Mouse (Mus musculus) stomach, embryonic 14.5 days (tissue): ENCODE results near the gene Them5. TPM values are rescaled to one million over a fixed set of nuclear protein-coding genes. Genes with fewer than 3 reads are reported as not detected.
A peak's percentile ranks its signal among the peaks of the same experiment; 100 is the strongest.

Experiments used
- ATAC-seq: fragments of 200-750 bp; cut with Nextera tagmentation; 2 replicates; pipeline ENCODE4 v1.8.0; 2017; ENCODE audit warnings: low read depth, moderate TSS enrichment; ENCODE audit not compliant: insufficient number of reproducible peaks, insufficient read depth, low FRiP score
- H3K27ac ChIP-seq: fragments of 300-500 bp; sonication (generic); 2 replicates; pipeline ENCODE4 v1.5.1; 2014; ENCODE audit warnings: mild to moderate bottlenecking, low read length, moderate library complexity, mixed read lengths
- H3K27me3 ChIP-seq: fragments of 300-500 bp; sonication (generic); 2 replicates; pipeline ENCODE4 v1.6.1; 2014; ENCODE audit warnings: low read length, control low read depth, mixed read lengths; ENCODE audit not compliant: control insufficient read depth, insufficient read depth
- H3K36me3 ChIP-seq: fragments of 300-500 bp; sonication (generic); 2 replicates; pipeline ENCODE4 v1.6.1; 2014; ENCODE audit warnings: mild to moderate bottlenecking, control low read depth, low read length, moderate library complexity, mixed read lengths; ENCODE audit not compliant: control insufficient read depth, insufficient read depth
- H3K4me1 ChIP-seq: fragments of 300-500 bp; sonication (generic); 2 replicates; pipeline ENCODE4 v1.6.1; 2014; ENCODE audit warnings: low read length, control low read depth, mixed read lengths; ENCODE audit not compliant: control insufficient read depth, insufficient read depth
- H3K4me2 ChIP-seq: fragments of 300-500 bp; sonication (generic); replicated peaks from 2 replicates; pipeline ENCODE4 v1.6.1; 2014; ENCODE audit warnings: low read depth, low read length, control low read depth
- H3K4me3 ChIP-seq: fragments of 300-500 bp; sonication (generic); 2 replicates; pipeline ENCODE4 v1.5.1; 2014; ENCODE audit warnings: low read depth, low read length, control low read depth
- H3K9ac ChIP-seq: fragments of 300-500 bp; sonication (generic); replicated peaks from 2 replicates; pipeline ENCODE4 v1.6.1; 2014; ENCODE audit warnings: low read depth, mild to moderate bottlenecking, control low read depth, low read length, moderate library complexity, mixed read lengths
- H3K9me3 ChIP-seq: fragments of 300-500 bp; sonication (generic); 2 replicates; pipeline ENCODE4 v1.6.1; 2016; ENCODE audit warnings: low read depth, low read length, control low read depth; ENCODE audit not compliant: control insufficient read depth
- WGBS: fragments of 180-500 bp; shearing (Covaris S2); extraction: QIAGEN DNeasy Blood & Tissue Kit; methylation state at CpG from one replicate; pipeline ENCODE4 v1.1.7; 2014; 5-methylcytosine and 5-hydroxymethylcytosine counted together
- polyA plus RNA-seq: library from polyadenylated mRNA; unstranded; fragments of >200 nt; fragmentation: Nextera tagmentation; extraction: Ambion mirVana; gene quantifications from 2 replicates; pipeline ENCODE4 v1.2.1, GENCODE M21; 2014

The Them5 gene
- polyA plus RNA-seq, 1 experiment from 2014 or later: 1.6 TPM

DNA sequence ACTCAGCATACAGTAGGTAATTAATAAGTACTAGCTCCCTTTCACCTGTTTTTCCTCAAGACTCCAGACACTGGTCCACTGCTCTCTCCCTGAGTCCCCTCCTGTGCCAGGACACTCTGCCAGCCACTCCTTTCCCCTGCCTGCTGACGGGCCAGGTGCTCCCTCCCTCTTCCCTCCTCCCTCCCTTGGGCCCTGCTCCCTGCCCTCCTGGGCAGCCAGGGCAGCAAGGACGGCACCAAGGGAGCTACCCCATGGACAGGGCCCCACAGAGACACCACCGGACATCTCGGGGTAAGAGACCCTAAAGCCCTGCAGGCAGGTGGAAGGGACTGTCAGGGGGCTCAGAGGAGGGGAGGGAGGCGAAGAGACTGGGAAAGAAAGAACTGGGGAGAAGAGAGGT lies 30.7 kb downstream of the Them5 start, which contains the start of gene Rorc:
Gene Rorc, plus strand, starts transcription at position 154 of the 400 bp plus-strand sequence.
- no peaks in the 10 kb centered on the region for H3K36me3 ChIP-seq

DNA sequence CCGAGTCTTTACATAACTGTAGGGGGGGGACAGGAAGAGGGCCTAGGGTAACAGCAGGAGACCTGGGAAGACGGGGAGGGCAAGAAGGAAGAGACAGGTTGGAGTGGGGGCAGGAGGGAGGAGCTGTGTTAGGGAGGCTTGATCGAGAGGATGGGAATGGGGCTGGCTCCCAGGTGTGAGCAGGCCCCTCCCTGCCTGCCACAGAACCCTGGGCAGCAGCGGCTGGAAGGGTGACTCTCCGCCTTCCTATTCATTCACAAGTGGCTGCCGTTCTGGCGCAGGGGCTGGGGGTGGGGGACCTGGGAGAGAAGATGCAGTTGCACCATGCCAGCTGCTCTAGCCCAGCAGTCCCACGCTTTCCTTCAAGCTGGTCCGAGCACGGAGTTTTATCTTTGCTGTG lies 31.2 kb downstream of the Them5 start:
- no peaks in the 10 kb centered on the region for H3K36me3 ChIP-seq
- no peaks in the 10 kb centered on the region for H3K9me3 ChIP-seq
- H3K4me3 ChIP-seq: peak overlapping the region; percentile 14; the same call in 1 of the 2 replicates
- H3K27me3 ChIP-seq: no peaks in the 10 kb centered on the region
- peaks cover 7% of the 10 kb centered on the region; the same call in 1 of the 2 replicates for H3K4me1 ChIP-seq
- 6% methylated on average over 10 of the region's 10 CpGs for WGBS
- H3K9ac ChIP-seq: no peak overlapping the region
- H3K4me2 ChIP-seq: peak overlapping the region; percentile 35
- peak; percentile 39; the same call in 1 of the 2 replicates for ATAC-seq
- H3K27ac ChIP-seq: peak overlapping the region; percentile 22; the same call in 1 of the 2 replicates

More for the DNA sequence above, 30.7 kb downstream of the Them5 start, which contains the start of gene Rorc:
- Histone ChIP-seq H3K4me2 (peak within 1 kb of the TSS; percentile 35), H3K4me1 (peaks cover 7% of the 10 kb centered on the region; the same call in 1 of the 2 replicates), H3K9ac (no peak within 1 kb of the TSS), H3K4me3 (peak within 1 kb of the TSS; percentile 17; the same call in 1 of the 2 replicates), H3K9me3 (no peaks in the 10 kb centered on the region), H3K27me3 (no peaks in the 10 kb centered on the region), H3K27ac (peak within 1 kb of the TSS; percentile 22; the same call in 1 of the 2 replicates)
- 28% methylated on average over 5 of the region's 5 CpGs for WGBS
- no peak for ATAC-seq

DNA sequence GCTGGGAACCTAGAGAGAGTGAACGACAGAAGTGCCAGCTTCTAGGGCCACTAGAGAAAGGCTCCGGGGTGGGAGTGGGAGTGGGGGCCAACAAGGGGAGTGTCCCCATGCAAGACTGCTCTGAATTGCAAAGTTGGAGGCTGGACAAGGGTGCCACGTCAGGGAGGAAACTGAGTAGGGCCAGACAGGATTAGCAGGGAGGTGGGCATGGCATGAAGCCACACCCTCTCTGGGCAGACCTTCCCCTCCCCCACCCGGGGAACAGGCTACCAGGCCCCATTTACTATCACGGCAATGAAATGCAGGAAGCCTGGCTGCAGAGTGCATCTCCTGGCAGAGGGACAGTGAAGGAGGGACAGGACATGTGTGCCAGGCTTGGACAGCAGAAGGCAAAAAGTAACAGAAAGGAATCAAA lies 31.7 kb downstream of the Them5 start:
- Histone ChIP-seq H3K4me3 (peak overlapping the region; percentile 14; the same call in 1 of the 2 replicates), H3K4me1 (peaks cover 7% of the 10 kb centered on the region; the same call in 1 of the 2 replicates), H3K9ac (no peak overlapping the region), H3K4me2 (peak overlapping the region; percentile 35), H3K36me3 (no peaks in the 10 kb centered on the region), H3K9me3 (no peaks in the 10 kb centered on the region), H3K27me3 (no peaks in the 10 kb centered on the region), H3K27ac (no peak overlapping the region)
- WGBS: 1% methylated on average over 5 of the region's 5 CpGs
- peak; percentile 55 for ATAC-seq

- no peak for ATAC-seq
- H3K27me3 ChIP-seq: no peaks in the 10 kb centered on the region
- no peak overlapping the region for H3K9ac ChIP-seq
- H3K27ac ChIP-seq: no peak overlapping the region
- H3K36me3 ChIP-seq: no peaks in the 10 kb centered on the region
- H3K9me3 ChIP-seq: no peaks in the 10 kb centered on the region
- no peak overlapping the region for H3K4me2 ChIP-seq
- no peak overlapping the region for H3K4me3 ChIP-seq
- H3K4me1 ChIP-seq: peaks cover 7% of the 10 kb centered on the region; the same call in 1 of the 2 replicates
Observed at GRCm38 (mm10) chr3:94374636-94375035, 32.7 kb downstream of the Them5 start.

GRCm38 (mm10) chr3:94375146-94375545 lies 33.2 kb downstream of the Them5 start:
- Histone ChIP-seq H3K4me3 (no peak overlapping the region), H3K27me3 (no peaks in the 10 kb centered on the region), H3K36me3 (no peaks in the 10 kb centered on the region), H3K4me1 (peaks cover 7% of the 10 kb centered on the region; the same call in 1 of the 2 replicates), H3K9ac (no peak overlapping the region), H3K9me3 (no peaks in the 10 kb centered on the region), H3K4me2 (no peak overlapping the region), H3K27ac (no peak overlapping the region)
- 87% methylated on average over 2 of the region's 2 CpGs for WGBS
- ATAC-seq: no peak

DNA sequence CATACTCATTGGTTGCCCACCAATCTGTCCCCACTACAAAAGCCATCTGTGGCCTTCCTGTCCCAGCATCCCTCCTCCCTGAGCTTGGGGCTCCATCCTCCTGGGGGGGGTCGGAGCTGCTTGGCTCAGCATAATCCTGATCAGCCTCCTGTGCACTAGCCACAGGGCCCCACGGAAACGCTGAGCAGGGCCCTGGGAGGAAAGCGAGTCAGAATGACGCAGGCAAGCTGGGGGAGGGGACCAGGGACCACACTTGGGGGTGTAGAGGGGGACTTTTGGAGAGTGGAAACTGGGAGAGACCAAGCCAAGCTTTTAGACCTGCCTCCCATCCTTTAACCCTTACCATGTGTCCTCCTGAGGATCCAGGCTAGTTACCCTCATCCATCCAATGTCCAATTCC lies 34.0 kb downstream of the Them5 start:
- no peak overlapping the region for H3K4me2 ChIP-seq
- no peaks in the 10 kb centered on the region for H3K36me3 ChIP-seq

DNA sequence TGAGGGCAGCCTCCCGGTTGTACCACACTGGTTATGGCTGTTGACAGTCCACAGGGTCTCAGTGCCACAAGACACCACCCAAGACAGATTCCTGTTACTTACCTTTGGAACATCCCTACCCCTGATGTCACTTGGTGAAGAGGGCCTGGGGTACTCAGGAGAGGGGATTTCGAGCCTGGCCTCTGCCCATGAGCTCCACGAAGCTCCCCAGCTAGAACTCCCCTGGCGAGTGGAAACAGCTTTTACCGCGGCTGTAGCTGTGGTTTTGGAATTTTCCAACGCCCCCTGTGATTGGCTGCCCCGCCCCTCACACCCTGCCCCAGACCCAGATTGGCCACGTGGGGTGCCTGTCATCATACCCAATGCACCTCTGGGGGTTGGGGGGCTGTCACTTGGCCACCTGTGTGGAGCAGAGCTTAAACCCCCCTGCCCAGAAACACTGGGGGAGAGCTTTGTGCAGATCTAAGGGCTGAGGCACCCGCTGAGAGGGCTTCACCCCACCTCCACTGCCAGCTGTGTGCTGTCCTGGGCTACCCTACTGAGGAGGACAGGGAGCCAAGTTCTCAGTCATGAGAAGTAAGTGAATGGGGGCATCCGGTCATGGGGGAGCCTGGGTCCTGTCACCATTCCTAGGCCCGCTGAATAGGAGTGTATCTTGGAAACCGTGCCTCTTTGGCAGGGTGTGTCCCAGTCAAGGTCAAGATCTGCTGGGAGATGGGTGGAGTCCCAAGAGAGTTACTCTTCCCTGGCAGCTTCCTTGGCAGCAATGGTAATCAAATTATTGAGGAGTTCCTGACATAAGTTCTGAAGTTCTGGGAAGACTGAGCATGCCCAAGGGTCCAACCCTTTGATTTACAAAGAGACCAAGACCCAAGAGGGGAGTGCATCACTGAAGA lies 35.4 kb downstream of the Them5 start:
- no peak overlapping the region; the same call in 1 of the 2 replicates for H3K27ac ChIP-seq
- no peak overlapping the region for H3K9ac ChIP-seq
- H3K9me3 ChIP-seq: no peaks in the 10 kb centered on the region
- no peak overlapping the region for H3K4me2 ChIP-seq
- H3K36me3 ChIP-seq: no peaks in the 10 kb centered on the region
- ATAC-seq: no peak
- WGBS: 11% methylated on average over 13 of the region's 13 CpGs
- H3K4me3 ChIP-seq: no peak overlapping the region
- H3K4me1 ChIP-seq: peaks cover 4% of the 10 kb centered on the region; the same call in 1 of the 2 replicates
- no peaks in the 10 kb centered on the region for H3K27me3 ChIP-seq

More for the DNA sequence above, 34.0 kb downstream of the Them5 start:
- Histone ChIP-seq H3K27me3 (no peaks in the 10 kb centered on the region), H3K4me1 (peaks cover 7% of the 10 kb centered on the region; the same call in 1 of the 2 replicates), H3K9me3 (no peaks in the 10 kb centered on the region), H3K27ac (no peak overlapping the region), H3K4me3 (no peak overlapping the region), H3K9ac (no peak overlapping the region)
- no peak for ATAC-seq
- 52% methylated on average over 5 of the region's 5 CpGs for WGBS

- H3K4me2 ChIP-seq: no peak overlapping the region
- ATAC-seq: no peak
- WGBS: 19% methylated on average over 9 of the region's 9 CpGs
Observed at GRCm38 (mm10) chr3:94379831-94380510, 38.1 kb downstream of the Them5 start.

More at GRCm38 (mm10) chr3:94379831-94380510, 38.1 kb downstream of the Them5 start:
- H3K9ac ChIP-seq: no peak overlapping the region
- H3K4me3 ChIP-seq: no peak overlapping the region
- no peaks in the 10 kb centered on the region for H3K27me3 ChIP-seq
- no peak overlapping the region for H3K27ac ChIP-seq
- no peaks in the 10 kb centered on the region for H3K36me3 ChIP-seq
- no peaks in the 10 kb centered on the region for H3K4me1 ChIP-seq
- H3K9me3 ChIP-seq: no peaks in the 10 kb centered on the region
